Mouse (Mus musculus) brain, embryonic 14.5 days (tissue): ENCODE measurements at regions not wholly inside any gene's neighbourhood (a gene's known extent, or its start where the extent isn't known, plus 50 kb on each side); places are given as distances from the start of the nearest gene placed in this dataset.
"Not testable (repeated sequence)": the region's sequence is repeated elsewhere in the genome, so short reads cannot be mapped to it uniquely, and the experiment has no call there.

Experiments used
- DNase-seq: peaks from one replicate; pipeline ENCODE4 v3.0.0-alpha.2; 2011; ENCODE audit warnings: low read depth
- CTCF ChIP-seq: fragments of 200-500 bp; IDR thresholded peaks from 2 replicates; pipeline ENCODE4 v1.5.1; 2012; ENCODE audit warnings: inconsistent platforms, mild to moderate bottlenecking, moderate library complexity, borderline replicate concordance; ENCODE audit not compliant: insufficient read depth, insufficient read length; ENCODE audit errors: extremely low read depth
- POLR2A ChIP-seq: fragments of 200-500 bp; IDR thresholded peaks from 2 replicates; pipeline ENCODE4 v1.6.1; 2012; ENCODE audit warnings: mild to moderate bottlenecking, inconsistent platforms, borderline replicate concordance; ENCODE audit not compliant: poor library complexity, insufficient read depth, insufficient read length, severe bottlenecking; ENCODE audit errors: extremely low read depth

DNA sequence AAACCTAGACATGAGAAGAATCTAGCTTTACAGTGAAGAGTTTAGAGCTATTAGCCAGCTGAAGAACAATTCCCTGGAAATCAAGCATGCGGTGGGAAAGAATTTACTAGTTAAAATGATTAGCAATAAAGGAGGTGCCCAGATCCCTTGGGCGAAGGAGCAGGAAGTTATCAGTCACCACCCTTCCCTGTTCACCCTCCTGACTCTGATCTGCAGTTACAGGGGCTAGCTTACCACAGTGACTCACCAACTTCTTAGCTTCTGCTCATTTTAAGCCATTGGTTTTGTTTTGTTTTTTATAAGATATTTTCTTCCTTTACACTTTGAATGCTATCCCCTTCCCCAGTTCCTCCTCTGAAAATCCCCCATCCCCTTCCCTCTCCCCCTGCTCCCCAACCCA is 183.6 kb downstream of the Gxylt1 start:
- TF ChIP-seq POLR2A (no peak), CTCF (no peak)
- DNase-seq = no peak

DNA sequence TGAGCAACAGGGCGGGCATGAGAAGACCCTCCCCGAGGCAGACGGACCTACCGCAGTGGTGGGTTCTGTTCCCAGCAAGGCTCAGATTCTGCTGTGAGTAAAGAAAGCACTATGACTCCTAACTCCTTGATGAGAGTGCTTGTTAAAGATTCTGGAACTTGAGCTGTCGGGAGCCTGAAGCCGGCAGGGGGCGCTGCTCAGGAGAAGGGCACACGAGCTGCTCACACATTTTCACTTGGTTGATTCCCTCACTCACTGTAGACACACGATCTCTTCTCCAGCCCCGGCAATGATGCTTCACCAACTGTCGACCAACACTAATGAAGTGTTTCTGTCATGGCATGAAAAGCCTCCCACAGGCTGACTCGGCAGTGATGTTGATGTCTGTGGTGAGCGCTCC is 185.6 kb downstream of the Gxylt1 start:
- peak; percentile 63 for DNase-seq
- TF ChIP-seq CTCF (peak; percentile 65), POLR2A (no peak)

DNA sequence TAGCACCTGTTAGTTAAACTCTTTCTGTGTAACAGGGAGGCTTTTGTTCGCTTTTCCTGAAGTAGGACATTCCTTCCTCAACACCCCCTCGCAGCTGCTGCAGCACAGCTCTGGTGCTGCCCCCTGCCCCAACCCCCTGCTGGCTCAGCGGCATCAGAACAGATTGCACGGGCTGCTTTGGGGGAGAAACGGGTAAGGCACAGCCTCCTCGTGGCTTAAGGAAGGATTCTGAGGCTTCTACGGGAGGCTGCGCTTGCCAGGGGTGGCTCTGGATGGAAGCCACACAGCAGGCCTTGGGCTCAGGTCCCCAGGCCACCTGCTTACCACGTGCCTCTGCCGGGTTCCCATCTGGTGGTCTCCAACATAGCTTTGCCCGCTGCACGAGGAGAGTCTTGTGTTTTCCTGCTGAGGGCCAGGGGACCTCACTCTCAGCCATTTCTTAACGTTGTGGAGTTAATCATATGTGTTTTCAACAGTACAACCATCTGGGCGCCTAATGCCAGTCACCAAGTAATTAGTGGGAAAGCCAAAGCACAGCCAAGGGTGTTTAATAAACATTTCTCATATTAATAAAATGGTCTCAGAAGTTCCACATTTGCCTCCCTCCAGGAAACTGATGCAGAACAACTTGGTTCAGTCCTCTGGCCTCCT is 189.9 kb downstream of the Gxylt1 start:
- peak; percentile 76 for DNase-seq

DNA sequence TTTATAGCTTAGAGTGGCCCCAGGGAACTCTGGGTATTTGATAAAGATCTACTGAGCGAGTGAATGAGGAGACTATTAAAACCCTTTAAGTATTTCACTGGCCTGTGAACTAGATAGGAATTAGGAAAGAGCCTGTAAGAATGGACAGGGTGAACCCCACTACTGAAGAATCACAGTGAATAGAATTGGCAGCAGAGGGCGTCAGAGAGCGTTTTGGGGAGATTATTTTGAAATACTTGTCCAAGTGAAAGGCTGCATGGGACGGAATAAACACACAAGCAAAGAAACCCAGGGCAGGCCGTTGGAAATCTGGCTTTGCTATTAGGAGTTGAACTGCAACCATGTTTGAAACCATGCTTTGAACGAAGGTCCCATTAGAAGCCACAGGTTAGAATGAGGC is 200.9 kb downstream of the Gxylt1 start:
- DNase-seq = no peak
- TF ChIP-seq CTCF = no peak
- no peak for TF ChIP-seq POLR2A

More for the DNA sequence above, 189.9 kb downstream of the Gxylt1 start:
- no peak for TF ChIP-seq CTCF

DNA sequence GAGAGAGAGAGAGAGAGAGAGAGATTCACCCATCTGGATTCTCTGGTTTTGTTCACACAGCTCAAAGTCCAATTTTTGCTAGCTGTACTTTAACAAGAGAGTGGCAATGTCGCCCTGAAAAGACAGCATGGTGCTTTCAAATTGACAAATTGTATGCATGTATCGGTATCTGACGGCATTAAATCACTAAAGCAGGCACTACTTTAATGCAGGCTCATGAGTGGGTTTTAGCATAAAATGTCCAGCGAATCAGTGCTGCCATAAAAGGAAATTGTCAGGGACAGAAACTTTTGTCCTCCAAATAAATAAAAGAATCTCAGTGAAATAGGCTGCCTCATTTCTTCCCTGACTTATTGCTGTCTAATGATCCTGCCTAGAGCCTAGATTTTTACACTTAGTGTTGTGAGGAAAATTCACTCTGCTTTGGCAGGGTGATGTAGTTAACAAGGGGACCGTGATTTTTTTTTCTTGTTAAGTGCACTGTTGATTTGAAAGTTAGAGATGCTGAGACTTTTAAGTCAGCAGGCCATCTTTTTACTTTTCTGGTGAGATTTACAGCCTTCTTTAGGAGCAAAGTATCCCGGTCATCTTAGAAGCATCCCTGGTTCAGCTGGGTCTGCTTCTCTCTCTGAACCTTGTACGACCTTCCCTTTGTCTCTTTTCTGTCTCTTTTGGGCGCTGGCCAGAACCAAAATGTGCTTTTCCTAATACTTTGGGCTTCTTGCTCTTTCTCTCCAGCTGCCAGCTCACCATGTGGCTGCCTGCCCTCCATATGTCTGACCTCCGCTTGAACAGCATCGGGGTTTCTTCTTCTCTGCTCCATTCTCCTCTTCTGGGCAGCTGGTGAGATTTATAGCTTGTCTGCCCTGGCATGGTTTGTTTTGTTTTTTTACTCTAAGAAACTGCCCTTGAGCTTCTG is 212.5 kb downstream of the Gxylt1 start:
- DNase-seq = peak; percentile 71
- TF ChIP-seq CTCF (no peak), POLR2A (no peak)

DNA sequence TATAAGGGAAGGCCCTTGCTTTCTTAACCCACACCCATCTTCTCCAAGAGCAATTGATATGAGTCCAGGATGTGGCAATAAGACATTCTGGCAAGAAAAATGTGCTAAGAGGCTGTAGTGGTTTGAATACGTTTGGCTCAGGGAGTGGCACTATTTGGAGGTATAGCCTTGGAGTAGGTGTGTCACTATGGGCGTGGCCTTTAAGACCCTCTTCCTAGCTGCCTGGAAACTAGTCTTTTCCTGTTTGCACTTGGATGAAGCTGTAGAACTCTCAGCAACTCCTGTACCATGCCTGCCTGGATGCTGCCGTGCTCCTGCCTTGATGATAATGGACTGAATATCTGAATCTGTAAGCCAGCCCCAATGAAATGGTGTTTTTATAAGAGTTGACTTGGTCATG is 221.5 kb downstream of the Gxylt1 start:
- TF ChIP-seq POLR2A (no peak), CTCF (no peak)

DNA sequence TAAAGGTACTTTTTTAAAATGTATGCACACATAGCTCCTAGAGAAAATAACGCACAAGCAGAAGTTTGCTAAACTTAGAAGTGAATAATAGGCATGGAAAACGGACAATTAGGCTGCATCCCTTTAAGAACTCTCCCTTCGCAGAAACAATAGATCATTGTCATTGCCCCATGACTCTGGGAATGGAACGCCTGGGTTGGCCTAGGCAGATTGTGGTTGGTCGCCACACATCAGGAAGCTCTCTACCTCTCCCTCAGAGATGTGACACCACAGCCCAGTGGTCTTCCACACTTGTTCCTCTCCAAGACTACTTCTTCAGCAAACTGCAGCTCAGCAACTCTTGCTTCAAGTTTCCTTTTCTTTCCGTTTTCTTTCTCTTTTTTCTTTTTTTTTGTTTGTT is 247.8 kb downstream of the Gxylt1 start:
- TF ChIP-seq POLR2A (no peak), CTCF (no peak)
- no peak for DNase-seq

More for the DNA sequence above, 221.5 kb downstream of the Gxylt1 start:
- no peak for DNase-seq

DNA sequence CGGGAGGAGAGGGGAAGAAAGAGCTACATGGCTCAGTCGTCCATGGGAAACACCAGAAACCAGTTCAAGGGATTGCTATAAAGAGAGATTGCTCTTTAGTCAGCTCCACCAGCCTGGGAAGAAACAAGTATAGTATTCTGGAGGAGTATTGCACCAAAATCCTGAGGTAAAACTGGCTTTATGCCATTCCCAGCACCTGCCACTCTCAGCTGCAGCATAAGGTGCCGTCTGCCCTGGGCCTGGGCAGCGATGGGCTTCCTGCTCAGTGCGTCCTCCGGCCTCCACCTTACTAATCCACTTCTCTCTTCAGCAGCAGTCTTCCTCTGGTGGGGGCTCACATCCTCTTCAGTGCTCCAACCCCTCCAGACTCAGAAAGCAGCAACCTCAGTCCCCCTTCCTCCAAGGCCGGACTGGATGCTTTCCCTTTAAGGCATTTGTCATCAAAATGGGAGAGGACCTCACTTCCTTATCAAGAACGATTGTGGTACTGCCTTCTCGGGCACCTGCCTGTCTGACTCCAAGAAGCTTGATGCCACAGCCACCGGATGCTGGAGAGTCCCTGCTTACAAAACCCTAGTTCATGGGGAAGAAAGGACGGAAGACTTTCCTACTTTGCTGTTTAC is 248.4 kb downstream of the Gxylt1 start:
- no peak for TF ChIP-seq CTCF
- no peak for TF ChIP-seq POLR2A
- DNase-seq = no peak

DNA sequence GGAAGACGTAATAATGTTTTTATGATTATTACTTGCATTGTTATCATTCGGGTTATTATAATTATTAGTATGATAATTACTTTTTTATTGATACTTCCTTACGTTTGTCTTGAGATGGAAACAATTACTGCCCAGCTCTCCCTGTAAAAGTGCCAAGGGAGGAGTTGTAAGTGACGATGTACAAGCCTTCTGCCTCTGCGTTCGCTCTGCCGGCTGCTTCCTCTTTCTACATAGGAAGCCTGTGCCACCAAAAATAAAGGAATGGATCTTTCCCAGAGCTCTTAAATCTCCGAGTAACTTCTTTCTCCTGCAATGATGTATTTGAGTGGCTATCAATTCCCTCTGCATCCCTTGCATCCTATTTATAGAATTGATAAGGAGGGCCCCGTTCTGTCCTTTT is 249.2 kb downstream of the Gxylt1 start:
- TF ChIP-seq POLR2A (no peak), CTCF (no peak)
- no peak for DNase-seq

DNA sequence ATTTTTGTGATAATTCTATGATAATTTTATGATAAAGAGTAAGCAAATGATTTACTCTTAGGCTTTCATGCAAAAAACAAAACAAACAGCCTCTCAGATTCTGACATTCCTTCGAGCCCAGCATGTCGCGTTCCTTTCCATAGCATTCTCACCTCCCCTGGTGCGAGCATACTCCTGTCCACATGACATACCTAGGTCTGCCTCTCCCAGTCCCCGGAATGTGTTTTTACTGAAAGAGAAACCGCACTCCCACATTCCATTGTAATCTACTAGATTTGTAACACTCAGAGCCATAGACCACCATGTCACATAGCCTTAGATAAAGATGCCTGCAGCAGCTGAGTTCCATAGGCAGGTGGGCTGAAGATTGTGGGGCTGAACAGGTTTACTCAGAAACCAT is 250.8 kb downstream of the Gxylt1 start:
- no peak for TF ChIP-seq POLR2A
- no peak for TF ChIP-seq CTCF
- DNase-seq = no peak

DNA sequence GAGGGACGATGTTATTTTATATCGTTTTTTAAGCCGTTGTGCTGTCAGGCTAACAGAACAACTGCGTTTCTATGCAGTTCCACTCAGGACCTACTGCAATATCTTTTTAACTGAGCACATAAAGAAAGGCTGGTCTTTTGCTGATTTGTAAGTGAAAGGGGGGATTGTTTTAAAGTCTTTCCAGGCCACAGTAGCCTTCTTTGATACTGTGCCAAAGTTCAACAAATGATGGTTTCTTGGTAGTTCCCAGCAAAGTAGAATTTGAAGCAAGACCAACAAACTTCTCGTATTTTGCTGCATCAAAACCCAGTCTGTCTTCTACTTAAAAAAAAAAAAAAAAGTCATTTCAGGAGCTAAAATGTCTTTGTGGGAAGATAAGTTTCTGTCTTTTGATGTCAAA is 263.8 kb downstream of the Gxylt1 start:
- TF ChIP-seq POLR2A (no peak), CTCF (no peak)
- peak; percentile 81 for DNase-seq

DNA sequence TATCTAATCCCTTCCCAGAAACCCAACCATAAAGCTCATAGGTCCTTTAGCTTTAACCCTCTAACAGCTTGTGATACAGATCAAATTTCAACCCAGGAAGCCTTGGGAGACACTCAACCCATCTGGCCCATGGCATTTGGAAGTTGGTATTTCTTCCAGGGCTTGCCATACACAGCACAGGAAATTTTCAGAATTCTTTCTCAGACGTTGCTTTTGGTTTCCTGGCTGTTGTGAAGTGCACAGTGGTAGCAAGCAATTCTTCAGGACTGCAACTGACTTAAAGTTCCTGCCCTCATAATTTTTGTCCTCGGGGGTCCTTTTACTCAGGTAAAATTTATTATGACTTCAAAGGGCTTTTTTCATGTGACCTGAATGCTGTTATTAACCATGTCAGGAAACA is 264.4 kb downstream of the Gxylt1 start:
- DNase-seq = no peak
- TF ChIP-seq CTCF (no peak), POLR2A (no peak)

DNA sequence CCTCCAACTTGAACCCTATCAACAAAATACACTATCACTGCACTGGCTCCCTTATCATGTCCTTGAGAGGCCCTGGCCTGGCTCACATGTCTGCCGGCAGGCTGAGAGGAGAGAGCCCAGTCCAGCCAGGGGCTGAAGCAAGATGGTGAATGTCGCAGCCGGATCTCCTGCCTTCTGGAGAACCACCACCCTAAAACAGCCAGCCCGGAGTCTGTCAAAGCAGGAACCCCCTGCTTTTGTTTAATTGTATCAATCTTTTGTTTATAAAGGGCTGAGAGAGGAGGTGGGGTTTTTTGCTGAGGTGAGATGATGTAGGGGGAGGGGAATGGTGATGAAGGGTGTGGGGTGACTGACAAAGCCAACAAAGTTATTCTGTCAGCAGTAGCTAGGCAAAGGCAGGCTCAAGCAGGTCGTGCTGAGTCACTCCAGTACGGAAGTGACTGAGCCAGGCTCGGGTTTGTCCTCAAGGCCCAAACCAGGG is 269.2 kb downstream of the Gxylt1 start:
- TF ChIP-seq CTCF = no peak
- TF ChIP-seq POLR2A = no peak
- no peak for DNase-seq

DNA sequence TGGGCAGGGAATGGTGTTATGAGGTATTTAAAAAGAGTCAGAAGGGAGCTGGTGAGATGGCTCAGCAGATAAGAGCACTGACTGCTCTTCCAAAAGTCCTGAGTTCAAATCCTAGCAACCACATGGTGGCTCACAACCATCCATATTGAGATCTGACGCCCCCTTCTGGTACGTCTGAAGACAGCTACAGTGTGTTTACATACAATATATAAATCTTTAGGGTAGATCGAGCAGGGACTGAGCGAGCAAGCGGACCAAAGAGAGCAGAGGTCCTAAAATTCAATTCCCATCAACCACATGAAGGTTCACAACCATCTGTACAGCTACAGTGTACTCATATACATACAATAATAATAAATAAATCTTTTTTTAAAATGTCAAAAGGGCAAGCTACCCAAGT is 269.8 kb downstream of the Gxylt1 start:
- not testable (repeated sequence) for DNase-seq
